Comparison of ENCODE assay signal across 1 mouse cellular context in the genomic region with DNA sequence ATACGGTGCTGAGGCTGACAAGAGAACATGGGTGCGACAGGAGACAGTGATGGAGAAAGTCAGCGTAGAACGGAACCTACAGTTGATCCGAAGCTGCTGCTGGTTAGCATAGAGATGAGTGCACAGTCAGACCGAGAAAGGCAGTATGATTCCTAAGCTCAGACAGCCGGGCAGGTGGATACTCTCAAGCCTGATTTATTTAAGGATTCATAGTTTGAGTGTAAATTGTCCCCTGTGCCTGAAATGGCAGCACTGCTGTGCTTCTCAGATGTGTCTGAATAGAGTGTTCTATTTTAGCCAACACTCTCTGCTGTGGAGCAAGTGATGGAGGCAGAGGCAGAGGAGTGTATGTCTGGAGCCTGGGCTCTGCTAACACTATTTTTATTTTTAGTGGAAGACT.
TF ChIP-seq lines count a peak whose summit lies in the region.

No protein-coding gene starts in this region.

TF ChIP-seq in CH12.LX, 34 proteins besides CTCF, POLR2A, EP300 and RAD21 (continued from another document):
- TF ChIP-seq CHD1 (IDR thresholded peaks at IDR 0.05; ENCODE audit: low read depth, low read length) (no peak), USF1 (IDR thresholded peaks at IDR 0.05; ENCODE audit: low read depth, low read length) (no peak), RCOR1 (conservative IDR thresholded peaks at IDR 0.05; ENCODE audit: low read depth, low read length) (no peak), SMC3 (IDR thresholded peaks at IDR 0.05; ENCODE audit: low read depth, low read length) (no peak)
TF ChIP-seq in CH12.LX: peak in this region for 0.
